Mouse (Mus musculus) hindbrain, embryonic 13.5 days (tissue): ENCODE data around the gene Hibch. TPM values are rescaled to one million over a fixed set of nuclear protein-coding genes. Genes with fewer than 3 reads are reported as not detected.
"Not testable (repeated sequence)": the region's sequence is repeated elsewhere in the genome, so short reads cannot be mapped to it uniquely, and the experiment has no call there.

Experiments used
- ATAC-seq: fragments of 200-750 bp; cut with Nextera tagmentation; 2 replicates; pipeline ENCODE4 v1.8.0; 2017; ENCODE audit warnings: moderate TSS enrichment; ENCODE audit not compliant: low FRiP score
- H3K27ac ChIP-seq: fragments of 300-500 bp; sonication (generic); 2 replicates; pipeline ENCODE4 v1.5.1; 2015; ENCODE audit warnings: inconsistent platforms, mild to moderate bottlenecking, moderate library complexity
- H3K27me3 ChIP-seq: fragments of 300-500 bp; sonication (generic); 2 replicates; pipeline ENCODE4 v1.6.1; 2015; ENCODE audit warnings: mild to moderate bottlenecking, inconsistent platforms
- H3K36me3 ChIP-seq: fragments of 300-500 bp; sonication (generic); 2 replicates; pipeline ENCODE4 v1.6.1; 2015; ENCODE audit warnings: mild to moderate bottlenecking, inconsistent platforms
- H3K4me1 ChIP-seq: fragments of 300-500 bp; sonication (generic); replicated peaks from 2 replicates; pipeline ENCODE4 v1.6.1; 2015; ENCODE audit warnings: inconsistent platforms
- H3K4me2 ChIP-seq: fragments of 300-500 bp; sonication (generic); 2 replicates; pipeline ENCODE4 v1.6.1; 2015; ENCODE audit warnings: inconsistent platforms, mild to moderate bottlenecking, moderate library complexity
- H3K4me3 ChIP-seq: fragments of 300-500 bp; sonication (generic); 2 replicates; pipeline ENCODE4 v1.5.1; 2015; ENCODE audit warnings: mild to moderate bottlenecking, inconsistent platforms
- H3K9ac ChIP-seq: fragments of 300-500 bp; sonication (generic); 2 replicates; pipeline ENCODE4 v1.6.1; 2015; ENCODE audit warnings: mild to moderate bottlenecking, inconsistent platforms
- H3K9me3 ChIP-seq: fragments of 300-500 bp; sonication (generic); 2 replicates; pipeline ENCODE4 v1.6.1; 2016; ENCODE audit warnings: inconsistent platforms
- WGBS: fragments of 180-500 bp; shearing (Covaris S2); methylation state at CpG from one replicate; pipeline ENCODE4 v1.1.7; 2015; 5-methylcytosine and 5-hydroxymethylcytosine counted together
- polyA plus RNA-seq: library from polyadenylated mRNA; unstranded; fragments of >200 nt; fragmentation: Nextera tagmentation; extraction: Ambion mirVana; gene quantifications from 2 replicates; pipeline ENCODE4 v1.2.1, GENCODE M21; 2015

Gene Hibch
- polyA plus RNA-seq, 1 experiment from 2014 or later = 35.9 TPM

GRCm38 (mm10) chr1:52918897-52919296 is 74.2 kb downstream of the Hibch start:
- not testable (repeated sequence) for H3K9me3 ChIP-seq, H3K36me3 ChIP-seq, H3K4me1 ChIP-seq, H3K27ac ChIP-seq, ATAC-seq, H3K4me2 ChIP-seq, H3K27me3 ChIP-seq, H3K9ac ChIP-seq, H3K4me3 ChIP-seq

- not testable (repeated sequence) for H3K4me3 ChIP-seq, H3K36me3 ChIP-seq, H3K27me3 ChIP-seq, H3K27ac ChIP-seq, H3K4me2 ChIP-seq, H3K4me1 ChIP-seq, H3K9me3 ChIP-seq, H3K9ac ChIP-seq, ATAC-seq
- WGBS = 73% methylated on average over 1 of the region's 1 CpGs
These were observed 79.8 kb downstream of the Hibch start for GRCm38 (mm10) chr1:52924482-52924881.

- WGBS = 94% methylated on average over 5 of the region's 5 CpGs
- ATAC-seq = no peak
- Histone ChIP-seq H3K4me2 (no peak overlapping the region), H3K4me3 (no peak overlapping the region), H3K9ac (no peak overlapping the region), H3K36me3 (no peaks in the 10 kb centered on the region), H3K27ac (no peak overlapping the region), H3K9me3 (peaks cover 10% of the 10 kb centered on the region), H3K27me3 (no peaks in the 10 kb centered on the region), H3K4me1 (no peaks in the 10 kb centered on the region)
These were observed 89.8 kb downstream of the Hibch start for GRCm38 (mm10) chr1:52934494-52934893.

- no peak for ATAC-seq
These were observed 94.3 kb downstream of the Hibch start for GRCm38 (mm10) chr1:52939021-52939420.

GRCm38 (mm10) chr1:52947895-52948294 is 103.2 kb downstream of the Hibch start:
- Histone ChIP-seq H3K36me3 (no peaks in the 10 kb centered on the region), H3K9ac (no peak overlapping the region), H3K4me2 (no peak overlapping the region), H3K4me1 (peaks cover 11% of the 10 kb centered on the region), H3K27ac (no peak overlapping the region), H3K27me3 (no peaks in the 10 kb centered on the region), H3K4me3 (no peak overlapping the region), H3K9me3 (no peaks in the 10 kb centered on the region)
- WGBS = 91% methylated on average over 5 of the region's 5 CpGs
- ATAC-seq = no peak

More at GRCm38 (mm10) chr1:52939021-52939420, 94.3 kb downstream of the Hibch start:
- H3K9ac ChIP-seq = no peak overlapping the region
- no peaks in the 10 kb centered on the region for H3K27me3 ChIP-seq
- no peak overlapping the region for H3K4me2 ChIP-seq
- no peaks in the 10 kb centered on the region for H3K36me3 ChIP-seq
- peaks cover 10% of the 10 kb centered on the region for H3K9me3 ChIP-seq
- WGBS = 100% methylated on average over 1 of the region's 1 CpGs
- no peak overlapping the region for H3K27ac ChIP-seq
- no peaks in the 10 kb centered on the region for H3K4me1 ChIP-seq
- H3K4me3 ChIP-seq = no peak overlapping the region

GRCm38 (mm10) chr1:52951146-52951868 is 106.6 kb downstream of the Hibch start:
- H3K36me3 ChIP-seq = no peaks in the 10 kb centered on the region
- no peak for ATAC-seq
- no peak overlapping the region for H3K27ac ChIP-seq
- H3K9ac ChIP-seq = no peak overlapping the region
- H3K9me3 ChIP-seq = no peaks in the 10 kb centered on the region
- no peak overlapping the region; the same call in 1 of the 2 replicates for H3K4me2 ChIP-seq
- H3K4me3 ChIP-seq = no peak overlapping the region
- WGBS = 58% methylated on average over 5 of the region's 5 CpGs
- H3K4me1 ChIP-seq = peaks cover 19% of the 10 kb centered on the region
- H3K27me3 ChIP-seq = no peaks in the 10 kb centered on the region

- WGBS = 4% methylated on average over 5 of the region's 5 CpGs
- peak overlapping the region; percentile 69 for H3K4me3 ChIP-seq
- peaks cover 19% of the 10 kb centered on the region for H3K4me1 ChIP-seq
- H3K27ac ChIP-seq = no peak overlapping the region
- no peaks in the 10 kb centered on the region for H3K27me3 ChIP-seq
- no peaks in the 10 kb centered on the region for H3K9me3 ChIP-seq
- H3K4me2 ChIP-seq = peak overlapping the region; percentile 98
- H3K36me3 ChIP-seq = no peaks in the 10 kb centered on the region
- peak overlapping the region; percentile 76 for H3K9ac ChIP-seq
- peak; percentile 31 for ATAC-seq
These were observed 107.4 kb downstream of the Hibch start for GRCm38 (mm10) chr1:52952143-52952542.

- no peak overlapping the region for H3K27ac ChIP-seq
- H3K9me3 ChIP-seq = no peaks in the 10 kb centered on the region
- ATAC-seq = peak; percentile 85
- H3K4me1 ChIP-seq = peaks cover 19% of the 10 kb centered on the region
- WGBS = under 1% methylated on average over 44 of the region's 47 CpGs
- peak overlapping the region; percentile 98 for H3K4me2 ChIP-seq
- H3K9ac ChIP-seq = peak overlapping the region; percentile 76
- peak overlapping the region; percentile 69 for H3K4me3 ChIP-seq
- no peaks in the 10 kb centered on the region for H3K36me3 ChIP-seq
- H3K27me3 ChIP-seq = no peaks in the 10 kb centered on the region
These were observed 108.0 kb downstream of the Hibch start for GRCm38 (mm10) chr1:52952551-52953397.

- H3K4me2 ChIP-seq = peak overlapping the region; percentile 98
- H3K27ac ChIP-seq = no peak overlapping the region
- H3K27me3 ChIP-seq = no peaks in the 10 kb centered on the region
- H3K36me3 ChIP-seq = no peaks in the 10 kb centered on the region
- H3K9ac ChIP-seq = peak overlapping the region; percentile 76; the same call in 1 of the 2 replicates
- peak overlapping the region; percentile 69 for H3K4me3 ChIP-seq
- peak; percentile 52 for ATAC-seq
- no peaks in the 10 kb centered on the region for H3K9me3 ChIP-seq
- WGBS = 2% methylated on average over 4 of the region's 4 CpGs
- H3K4me1 ChIP-seq = peaks cover 19% of the 10 kb centered on the region
These were observed 108.8 kb downstream of the Hibch start for GRCm38 (mm10) chr1:52953548-52953947.

GRCm38 (mm10) chr1:52954456-52954855 is 109.7 kb downstream of the Hibch start:
- Histone ChIP-seq H3K36me3 (no peaks in the 10 kb centered on the region), H3K4me1 (peaks cover 19% of the 10 kb centered on the region), H3K9ac (no peak overlapping the region), H3K27ac (no peak overlapping the region), H3K4me2 (no peak overlapping the region), H3K9me3 (no peaks in the 10 kb centered on the region), H3K27me3 (no peaks in the 10 kb centered on the region), H3K4me3 (no peak overlapping the region)
- 81% methylated on average over 2 of the region's 2 CpGs for WGBS
- ATAC-seq = no peak

- no peak overlapping the region for H3K27ac ChIP-seq
- peaks cover 19% of the 10 kb centered on the region for H3K4me1 ChIP-seq
- H3K4me3 ChIP-seq = no peak overlapping the region
- no peaks in the 10 kb centered on the region for H3K9me3 ChIP-seq
- WGBS = 34% methylated on average over 6 of the region's 6 CpGs
- no peak overlapping the region for H3K4me2 ChIP-seq
- H3K36me3 ChIP-seq = no peaks in the 10 kb centered on the region
- no peak for ATAC-seq
- H3K9ac ChIP-seq = no peak overlapping the region
- no peaks in the 10 kb centered on the region for H3K27me3 ChIP-seq
These were observed 110.4 kb downstream of the Hibch start for GRCm38 (mm10) chr1:52955102-52955501.

- no peak overlapping the region for H3K4me2 ChIP-seq
- 77% methylated on average over 4 of the region's 4 CpGs for WGBS
- H3K27ac ChIP-seq = no peak overlapping the region
- H3K4me3 ChIP-seq = no peak overlapping the region
- no peak overlapping the region for H3K9ac ChIP-seq
- H3K36me3 ChIP-seq = no peaks in the 10 kb centered on the region
- no peaks in the 10 kb centered on the region for H3K27me3 ChIP-seq
- H3K9me3 ChIP-seq = no peaks in the 10 kb centered on the region
- ATAC-seq = no peak
- H3K4me1 ChIP-seq = peaks cover 19% of the 10 kb centered on the region
These were observed 112.0 kb downstream of the Hibch start for GRCm38 (mm10) chr1:52956746-52957145.
